Mouse (Mus musculus) E14TG2a.4 (cell line): Measurements from ENCODE around the gene Stard3.

ENCODE experiments used
- H3K27me3 ChIP-seq: 2 replicates; pipeline ENCODE4 v1.6.1; 2014; ENCODE audit warnings: low read length, control low read depth; ENCODE audit not compliant: insufficient read depth
- H3K36me3 ChIP-seq: 2 replicates; pipeline ENCODE4 v1.6.1; 2014; ENCODE audit warnings: low read length, control low read depth; ENCODE audit not compliant: insufficient read depth
- H3K4me1 ChIP-seq: replicated peaks from 2 replicates; pipeline ENCODE4 v1.6.1; 2014; ENCODE audit warnings: low read depth, low read length, control low read depth
- H3K4me3 ChIP-seq: replicated peaks from 2 replicates; pipeline ENCODE4 v1.5.1; 2014; ENCODE audit warnings: mild to moderate bottlenecking, low read length
- H3K9me3 ChIP-seq: 2 replicates; pipeline ENCODE4 v1.6.1; 2014; ENCODE audit warnings: low read length, control low read depth
- CTCF ChIP-seq: conservative IDR thresholded peaks from 2 replicates; pipeline ENCODE4 v1.5.1; 2014; ENCODE audit warnings: low read length
- NANOG ChIP-seq: IDR thresholded peaks from 2 replicates; pipeline ENCODE4 v1.6.1; 2014; ENCODE audit warnings: borderline replicate concordance, low read length, mixed read lengths
- POU5F1 ChIP-seq: IDR thresholded peaks from 2 replicates; pipeline ENCODE4 v1.6.1; 2014; ENCODE audit warnings: low read length, borderline replicate concordance

Stard3 gene

DNA sequence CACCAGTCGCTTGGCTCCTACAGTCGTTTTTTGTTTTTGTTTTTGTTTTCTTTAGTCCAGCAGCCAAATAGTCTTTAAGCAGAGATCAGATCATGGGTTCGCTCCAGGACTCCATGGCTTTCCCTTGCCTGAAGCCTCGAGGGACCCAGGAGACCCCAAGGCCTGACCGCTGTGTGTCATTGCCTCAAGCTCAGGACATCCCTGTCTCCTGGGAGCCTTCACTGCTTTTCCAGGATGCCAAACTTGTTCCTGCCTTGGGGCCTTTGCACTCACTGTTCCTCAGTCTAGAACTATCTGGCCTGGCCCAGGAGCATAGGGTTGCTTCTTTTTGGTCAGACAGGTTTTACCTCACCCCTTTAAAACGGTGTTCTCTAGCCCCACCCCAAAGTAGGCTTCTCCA lies 48.5 kb downstream of the Stard3 start:
- H3K4me1 ChIP-seq, result peaks cover 19% of the 10 kb centered on the region
- no peaks in the 10 kb centered on the region for H3K36me3 ChIP-seq
- no peak overlapping the region for H3K4me3 ChIP-seq
- TF ChIP-seq POU5F1 (no peak), CTCF (no peak), NANOG (no peak)
- H3K27me3 ChIP-seq, result peaks cover 26% of the 10 kb centered on the region
- no peaks in the 10 kb centered on the region for H3K9me3 ChIP-seq

DNA sequence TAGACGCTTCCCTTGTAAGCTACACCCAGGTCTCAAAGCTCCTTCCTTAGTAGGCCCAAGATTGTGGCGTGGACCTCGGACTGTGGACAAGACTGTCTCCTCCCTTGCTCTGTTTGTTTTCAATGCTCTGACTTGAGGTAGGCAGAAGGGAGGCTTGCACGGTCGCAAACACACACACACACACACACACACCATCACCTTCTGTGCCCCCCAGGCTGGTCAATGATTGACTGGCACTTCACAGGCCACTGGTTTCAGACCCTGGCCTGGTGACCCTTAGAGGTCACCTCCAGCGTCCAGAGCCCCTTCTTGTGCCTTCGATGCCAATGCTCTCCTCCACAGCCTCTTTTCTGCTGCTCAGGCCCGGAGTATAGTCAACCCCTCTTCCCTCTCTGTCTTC lies 50.7 kb downstream of the Stard3 start:
- Histone ChIP-seq H3K4me3 (no peak overlapping the region), H3K27me3 (peaks cover 45% of the 10 kb centered on the region), H3K4me1 (peaks cover 34% of the 10 kb centered on the region), H3K36me3 (no peaks in the 10 kb centered on the region), H3K9me3 (no peaks in the 10 kb centered on the region)
- TF ChIP-seq NANOG (no peak), CTCF (no peak), POU5F1 (no peak)

DNA sequence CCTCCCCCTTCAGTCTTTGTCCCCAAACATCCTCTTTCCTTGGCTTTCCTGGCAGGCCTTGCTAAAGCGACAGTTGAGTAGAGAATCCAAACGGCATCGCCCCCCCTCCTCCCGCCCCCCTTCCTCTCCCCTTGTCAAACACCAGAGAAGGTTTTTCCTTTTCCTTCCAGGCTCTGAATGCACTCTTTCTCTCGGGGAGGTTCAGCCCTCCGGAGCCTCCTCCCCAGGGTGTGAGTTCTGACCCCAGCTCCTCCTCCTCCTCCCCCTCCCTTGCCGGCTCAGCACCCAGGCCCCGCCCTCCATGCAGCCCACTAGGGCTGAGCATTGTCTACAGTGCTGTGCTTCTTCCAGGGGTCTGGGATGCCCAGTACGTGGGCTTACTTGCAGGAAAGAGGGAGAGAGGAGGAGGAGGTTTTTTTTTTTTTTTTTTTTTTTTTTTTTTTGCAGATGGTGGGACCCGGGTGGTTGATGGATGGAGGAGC lies 51.2 kb downstream of the Stard3 start:
- H3K9me3 ChIP-seq, result no peaks in the 10 kb centered on the region
- H3K4me1 ChIP-seq, result peaks cover 37% of the 10 kb centered on the region
- no peaks in the 10 kb centered on the region for H3K36me3 ChIP-seq
- TF ChIP-seq POU5F1, result no peak
- no peak for TF ChIP-seq NANOG
- TF ChIP-seq CTCF, result no peak
- no peak overlapping the region for H3K4me3 ChIP-seq
- peaks cover 50% of the 10 kb centered on the region for H3K27me3 ChIP-seq

DNA sequence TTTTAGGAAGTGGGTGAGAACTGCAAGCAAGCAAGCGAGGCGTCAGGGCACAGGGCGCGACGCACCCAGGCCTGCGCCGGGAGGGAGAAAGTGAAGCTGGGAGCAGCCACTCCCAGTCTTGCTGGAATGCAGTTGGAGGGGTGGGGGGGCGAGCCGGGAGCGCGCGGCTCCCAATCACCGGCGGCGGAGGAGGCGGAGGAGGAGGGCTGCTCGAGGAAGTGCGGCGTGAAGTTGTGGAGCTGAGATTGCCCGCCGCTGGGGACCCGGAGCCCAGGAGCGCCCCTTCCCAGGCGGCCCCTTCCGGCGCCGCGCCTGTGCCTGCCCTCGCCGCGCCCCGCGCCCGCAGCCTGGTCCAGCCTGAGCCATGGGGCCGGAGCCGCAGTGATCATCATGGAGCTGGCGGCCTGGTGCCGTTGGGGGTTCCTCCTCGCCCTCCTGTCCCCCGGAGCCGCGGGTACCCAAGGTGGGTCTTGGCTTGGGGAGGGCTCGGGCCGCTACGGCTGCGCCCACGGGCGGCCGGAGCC lies 54.2 kb downstream of the Stard3 start, which contains the start of gene Erbb2:
Gene Erbb2 (plus strand): TSS at position 198 of the 524 bp plus-strand sequence.
- Histone ChIP-seq H3K4me3 (peak within 1 kb of the TSS; percentile 94), H3K9me3 (no peaks in the 10 kb centered on the region), H3K4me1 (peaks cover 42% of the 10 kb centered on the region), H3K27me3 (peaks cover 64% of the 10 kb centered on the region), H3K36me3 (no peaks in the 10 kb centered on the region)
- TF ChIP-seq NANOG (no peak), POU5F1 (no peak), CTCF (no peak)

DNA sequence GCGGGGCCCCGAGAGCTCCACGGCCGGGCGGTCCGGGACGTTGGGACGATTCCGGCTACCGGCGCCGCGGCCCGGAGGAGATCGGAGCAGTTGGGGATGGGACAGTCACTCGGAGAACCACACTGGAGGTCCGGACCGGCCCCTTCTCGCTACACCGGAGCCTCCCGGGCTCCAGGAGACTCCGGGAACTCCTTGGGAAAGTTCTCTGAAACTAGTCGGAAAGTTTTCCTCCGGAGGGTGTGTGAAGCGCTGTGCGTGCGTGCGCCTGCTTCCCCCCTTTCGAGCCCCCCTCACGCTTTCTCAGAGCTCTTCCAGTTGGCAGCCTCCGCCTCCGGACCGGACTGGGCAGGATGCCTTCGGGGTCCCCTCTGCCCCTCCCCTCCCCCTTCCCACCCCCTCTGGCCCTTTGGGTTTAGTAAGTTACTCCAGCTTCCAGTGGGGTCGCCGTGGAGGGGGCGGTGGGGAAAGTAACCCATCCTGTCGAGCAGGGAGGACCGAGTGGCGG lies 54.7 kb downstream of the Stard3 start:
- TF ChIP-seq CTCF (no peak), POU5F1 (no peak), NANOG (no peak)
- Histone ChIP-seq H3K4me1 (peaks cover 40% of the 10 kb centered on the region), H3K27me3 (peaks cover 62% of the 10 kb centered on the region), H3K9me3 (no peaks in the 10 kb centered on the region), H3K36me3 (no peaks in the 10 kb centered on the region), H3K4me3 (peak overlapping the region; percentile 94)

DNA sequence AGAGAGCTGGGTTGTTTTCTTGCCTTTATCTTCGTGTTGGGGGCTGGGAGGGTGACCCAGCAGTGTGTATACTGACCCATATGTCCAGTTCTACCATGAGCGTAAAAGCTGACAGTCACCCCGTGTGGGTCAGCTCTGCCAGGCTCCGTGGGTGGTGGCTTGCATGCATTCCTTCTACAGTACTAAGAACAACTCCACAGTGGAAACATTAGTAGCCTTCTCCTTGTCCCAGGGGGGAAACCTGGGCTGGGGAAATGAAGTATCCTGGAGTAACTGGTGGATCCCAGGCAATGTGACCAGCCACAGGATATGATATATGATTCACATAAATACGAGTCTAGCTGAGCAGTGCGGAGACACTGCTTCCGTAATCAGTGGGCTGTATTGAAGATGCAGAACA lies 55.6 kb downstream of the Stard3 start:
- no peaks in the 10 kb centered on the region for H3K36me3 ChIP-seq
- peaks cover 46% of the 10 kb centered on the region for H3K4me1 ChIP-seq
- H3K9me3 ChIP-seq, result no peaks in the 10 kb centered on the region
- TF ChIP-seq NANOG, result no peak
- TF ChIP-seq CTCF, result no peak
- TF ChIP-seq POU5F1, result no peak
- H3K4me3 ChIP-seq, result no peak overlapping the region
- peaks cover 62% of the 10 kb centered on the region for H3K27me3 ChIP-seq

DNA sequence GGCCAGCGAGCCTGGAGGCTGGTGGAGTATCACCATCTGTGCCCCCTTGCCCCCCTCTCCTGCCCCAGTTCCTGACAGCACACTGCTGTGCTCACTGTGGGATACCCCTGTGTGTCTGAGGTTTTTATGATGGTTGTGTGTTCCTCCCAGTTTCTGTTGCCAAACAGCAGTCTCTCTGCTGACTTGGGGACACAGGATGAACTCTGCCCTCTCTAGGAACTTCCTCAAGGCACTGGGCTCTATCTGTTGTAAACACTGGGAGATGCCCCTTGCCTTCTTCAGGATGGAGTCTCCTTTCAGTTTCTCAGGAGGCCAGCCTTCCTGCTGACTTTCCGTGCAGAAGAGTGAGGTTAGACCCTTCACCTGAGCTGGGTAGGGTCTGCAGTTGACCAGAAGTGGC lies 56.0 kb downstream of the Stard3 start:
- TF ChIP-seq POU5F1 (no peak), NANOG (no peak)
- H3K36me3 ChIP-seq, result no peaks in the 10 kb centered on the region
- no peaks in the 10 kb centered on the region for H3K9me3 ChIP-seq
- H3K27me3 ChIP-seq, result peaks cover 64% of the 10 kb centered on the region
- H3K4me3 ChIP-seq, result no peak overlapping the region
- peaks cover 48% of the 10 kb centered on the region for H3K4me1 ChIP-seq

DNA sequence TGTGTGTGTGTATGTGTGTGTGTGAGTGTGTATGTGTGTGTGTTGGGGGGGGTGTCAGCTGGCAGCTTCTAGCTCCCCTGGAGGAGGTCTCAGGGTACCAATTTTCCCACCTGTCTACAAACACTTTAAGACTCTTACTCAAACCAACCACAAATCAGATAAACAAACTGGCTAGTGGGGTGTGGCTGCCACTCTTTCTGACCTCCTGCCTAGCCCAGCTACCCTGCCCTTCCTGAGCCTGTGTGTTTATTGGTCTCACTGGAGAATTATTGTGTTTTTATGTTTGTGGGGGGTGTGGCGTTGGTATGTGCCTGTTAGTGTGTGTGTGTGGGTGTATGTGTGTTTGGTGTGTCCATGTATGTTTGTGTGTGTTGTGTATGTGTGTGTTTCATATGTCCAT lies 58.9 kb downstream of the Stard3 start:
- TF ChIP-seq NANOG (no peak), CTCF (no peak), POU5F1 (no peak)
- H3K27me3 ChIP-seq, result peaks cover 46% of the 10 kb centered on the region
- peaks cover 30% of the 10 kb centered on the region for H3K4me1 ChIP-seq
- no peak overlapping the region for H3K4me3 ChIP-seq
- no peaks in the 10 kb centered on the region for H3K9me3 ChIP-seq
- 0 out of 2 replicates have a peak, but pooled peaks cover 8% of the 10 kb centered on the region for H3K36me3 ChIP-seq

DNA sequence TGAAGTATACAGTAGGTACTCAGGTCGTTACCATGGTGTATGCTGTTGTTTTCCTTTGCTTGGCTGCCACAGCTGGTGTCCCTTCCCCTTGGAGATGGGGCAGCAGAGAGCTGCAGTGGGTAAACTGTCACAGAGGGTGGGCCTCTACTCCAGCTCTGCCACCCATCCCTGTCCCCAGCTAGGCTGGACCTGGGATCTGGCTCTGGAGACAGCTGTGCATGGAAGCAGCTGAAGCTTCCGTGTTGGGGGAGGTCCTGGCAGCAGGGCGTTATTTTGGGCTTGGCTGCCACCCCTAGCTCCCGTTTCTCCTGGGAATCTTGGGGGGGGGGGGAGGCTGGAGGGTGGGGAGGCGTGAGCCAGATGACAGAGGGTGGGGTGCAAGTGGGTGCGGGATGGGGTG lies 60.1 kb downstream of the Stard3 start:
- no peaks in the 10 kb centered on the region for H3K9me3 ChIP-seq
- H3K36me3 ChIP-seq, result peaks cover 16% of the 10 kb centered on the region
- TF ChIP-seq NANOG, result no peak
- no peak for TF ChIP-seq CTCF
- no peak for TF ChIP-seq POU5F1
- H3K27me3 ChIP-seq, result peaks cover 37% of the 10 kb centered on the region
- no peak overlapping the region for H3K4me3 ChIP-seq
- peaks cover 26% of the 10 kb centered on the region for H3K4me1 ChIP-seq
